Mouse (Mus musculus) myocyte (in vitro differentiated cells): Measurements from ENCODE around the gene Spire2. TPM values are rescaled to one million over a fixed set of nuclear protein-coding genes. Genes with fewer than 3 reads are reported as not detected.

Source experiments
- H3K27me3 ChIP-seq: one replicate; pipeline ENCODE4 v1.6.1; 2011; ENCODE audit not compliant: control insufficient read depth, insufficient read depth, insufficient read length
- H3K36me3 ChIP-seq: one replicate; pipeline ENCODE4 v1.6.1; 2011; ENCODE audit not compliant: control insufficient read depth, insufficient read depth
- H3K4me2 ChIP-seq: one replicate; pipeline ENCODE4 v1.6.1; 2011; ENCODE audit warnings: low read depth, control low read depth
- H3K4me3 ChIP-seq: one replicate; pipeline ENCODE4 v1.5.1; 2011; ENCODE audit warnings: mild to moderate bottlenecking, control low read depth, moderate library complexity
- H3K79me2 ChIP-seq: one replicate; pipeline ENCODE4 v1.6.1; 2011; ENCODE audit not compliant: control insufficient read depth, insufficient read depth
- H3ac ChIP-seq: one replicate; pipeline ENCODE4 v1.6.1; 2011; ENCODE audit not compliant: control insufficient read depth, insufficient read length
- CEBPB ChIP-seq: IDR thresholded peaks from 2 replicates; pipeline ENCODE4 v1.6.1; 2011; ENCODE audit warnings: mild to moderate bottlenecking, moderate library complexity; ENCODE audit not compliant: poor library complexity, insufficient read depth, severe bottlenecking
- E2F4 ChIP-seq: IDR thresholded peaks from one replicate; pipeline ENCODE4 v1.6.1; 2011; ENCODE audit warnings: mild to moderate bottlenecking, control low read depth, moderate library complexity; ENCODE audit not compliant: insufficient read depth
- MAX ChIP-seq: IDR thresholded peaks from one replicate; pipeline ENCODE4 v1.6.1; 2011; ENCODE audit warnings: low read depth, mild to moderate bottlenecking, control low read depth
- MYOD1 ChIP-seq, 3 experiments: IDR thresholded peaks; one replicate each; pipeline ENCODE4 v1.6.1; 2011; ENCODE audit warnings: control low read depth in 2 of 3, low read depth in 2 of 3, mild to moderate bottlenecking in 2 of 3, moderate library complexity in 1 of 3; ENCODE audit not compliant: insufficient read length in 2 of 3, control insufficient read depth in 1 of 3
- MYOG ChIP-seq, 3 experiments: IDR thresholded peaks; one replicate each; pipeline ENCODE4 v1.6.1; 2011; ENCODE audit warnings: control low read depth in 2 of 3, low read depth in 2 of 3, mild to moderate bottlenecking in 2 of 3; ENCODE audit not compliant: insufficient read length in 2 of 3, control insufficient read depth in 1 of 3, insufficient read depth in 1 of 3
- POLR2A ChIP-seq: IDR thresholded peaks from one replicate; pipeline ENCODE4 v1.6.1; 2011; ENCODE audit warnings: low read depth, mild to moderate bottlenecking, control low read depth, moderate library complexity; ENCODE audit not compliant: insufficient read length
- POLR2AphosphoS2 ChIP-seq: IDR thresholded peaks from one replicate; pipeline ENCODE4 v1.6.1; 2011; ENCODE audit warnings: low read depth, control low read depth; ENCODE audit not compliant: insufficient read length
- REST ChIP-seq: IDR thresholded peaks from one replicate; pipeline ENCODE4 v1.6.1; 2011; ENCODE audit warnings: mild to moderate bottlenecking, control low read depth, moderate library complexity; ENCODE audit not compliant: insufficient read depth, insufficient read length
- SRF ChIP-seq: IDR thresholded peaks from one replicate; pipeline ENCODE4 v1.6.1; 2011; ENCODE audit warnings: low read depth; ENCODE audit not compliant: control insufficient read depth, insufficient read length
- TCF12 ChIP-seq: IDR thresholded peaks from one replicate; pipeline ENCODE4 v1.6.1; 2011; ENCODE audit warnings: mild to moderate bottlenecking, control low read depth; ENCODE audit not compliant: poor library complexity, insufficient read depth, severe bottlenecking
- TCF3 ChIP-seq: IDR thresholded peaks from one replicate; pipeline ENCODE4 v1.6.1; 2011; ENCODE audit warnings: low read depth, control low read depth; ENCODE audit not compliant: insufficient read length
- USF1 ChIP-seq: IDR thresholded peaks from one replicate; pipeline ENCODE4 v1.6.1; 2011; ENCODE audit warnings: low read depth, mild to moderate bottlenecking, control low read depth, moderate library complexity
- polyA plus RNA-seq: library from polyadenylated mRNA; unstranded; fragments of >200 nt; fragmentation: generic; extraction: Trizol; gene quantifications from one replicate; pipeline ENCODE4 v1.2.1, GENCODE M21; 2012; ENCODE audit warnings: missing spikeins

The Spire2 gene
- polyA plus RNA-seq, 1 experiment, result 6.8 TPM

- H3K27me3 ChIP-seq, result no peaks in the 10 kb centered on the region
- no peaks in the 10 kb centered on the region for H3K79me2 ChIP-seq
- no peak overlapping the region for H3ac ChIP-seq
- H3K36me3 ChIP-seq, result no peaks in the 10 kb centered on the region
- no peak overlapping the region for H3K4me2 ChIP-seq
- no peak overlapping the region for H3K4me3 ChIP-seq
- TF ChIP-seq POLR2AphosphoS2, result no peak
Measured at GRCm38 (mm10) chr8:123342911-123343310, 10.4 kb downstream of the Spire2 start.

GRCm38 (mm10) chr8:123343422-123343821 lies 10.9 kb downstream of the Spire2 start:
- no peak overlapping the region for H3ac ChIP-seq
- H3K36me3 ChIP-seq, result no peaks in the 10 kb centered on the region
- no peaks in the 10 kb centered on the region for H3K27me3 ChIP-seq
- TF ChIP-seq E2F4, result no peak
- no peak for TF ChIP-seq TCF3
- no peak for TF ChIP-seq CEBPB
- no peak for TF ChIP-seq REST
- TF ChIP-seq MYOD1 (IDR thresholded peaks at IDR 0.05; ENCODE audit: control insufficient read depth in 1 of 3, insufficient read length in 2 of 3, low read depth in 2 of 3), result no peak
- TF ChIP-seq POLR2AphosphoS2, result no peak
- TF ChIP-seq USF1, result no peak
- no peak for TF ChIP-seq POLR2A
- no peak for TF ChIP-seq TCF12
- TF ChIP-seq MAX, result no peak
- H3K4me3 ChIP-seq, result no peak overlapping the region
- H3K4me2 ChIP-seq, result no peak overlapping the region
- H3K79me2 ChIP-seq, result no peaks in the 10 kb centered on the region

GRCm38 (mm10) chr8:123345135-123345534 lies 12.6 kb downstream of the Spire2 start:
- Histone ChIP-seq H3K4me2 (peak overlapping the region; percentile 34), H3K4me3 (no peak overlapping the region), H3ac (no peak overlapping the region), H3K79me2 (no peaks in the 10 kb centered on the region), H3K27me3 (no peaks in the 10 kb centered on the region), H3K36me3 (no peaks in the 10 kb centered on the region)
- TF ChIP-seq SRF, result no peak
- no peak for TF ChIP-seq MAX
- TF ChIP-seq TCF12, result no peak
- no peak for TF ChIP-seq POLR2AphosphoS2
- no peak for TF ChIP-seq CEBPB
- TF ChIP-seq TCF3, result no peak
- no peak for TF ChIP-seq REST
- no peak for TF ChIP-seq E2F4
- TF ChIP-seq POLR2A, result no peak
- TF ChIP-seq USF1, result no peak
- no peak for TF ChIP-seq MYOD1 (IDR thresholded peaks at IDR 0.05; ENCODE audit: control insufficient read depth in 1 of 3, insufficient read length in 2 of 3, low read depth in 2 of 3)
- TF ChIP-seq MYOG (IDR thresholded peaks at IDR 0.05; ENCODE audit: control insufficient read depth in 1 of 3, insufficient read depth in 1 of 3, insufficient read length in 2 of 3, low read depth in 2 of 3), result no peak

GRCm38 (mm10) chr8:123345856-123346255 lies 13.3 kb downstream of the Spire2 start:
- Histone ChIP-seq H3K4me2 (no peak overlapping the region), H3K27me3 (no peaks in the 10 kb centered on the region), H3K4me3 (no peak overlapping the region), H3K36me3 (no peaks in the 10 kb centered on the region), H3K79me2 (no peaks in the 10 kb centered on the region), H3ac (no peak overlapping the region)
- TF ChIP-seq TCF3 (no peak), MAX (no peak), MYOG (IDR thresholded peaks at IDR 0.05; ENCODE audit: control insufficient read depth in 1 of 3, insufficient read depth in 1 of 3, insufficient read length in 2 of 3, low read depth in 2 of 3) (no peak), E2F4 (no peak), CEBPB (no peak), POLR2A (no peak), MYOD1 (IDR thresholded peaks at IDR 0.05; ENCODE audit: control insufficient read depth in 1 of 3, insufficient read length in 2 of 3, low read depth in 2 of 3) (no peak), SRF (no peak), TCF12 (no peak)

- no peak overlapping the region for H3ac ChIP-seq
- H3K36me3 ChIP-seq, result no peaks in the 10 kb centered on the region
- H3K4me3 ChIP-seq, result no peak overlapping the region
- no peak overlapping the region for H3K4me2 ChIP-seq
- TF ChIP-seq E2F4, result no peak
- no peak for TF ChIP-seq REST
- TF ChIP-seq POLR2A, result no peak
- TF ChIP-seq TCF3, result no peak
- no peak for TF ChIP-seq CEBPB
- no peak for TF ChIP-seq TCF12
- TF ChIP-seq MYOG (IDR thresholded peaks at IDR 0.05; ENCODE audit: control insufficient read depth in 1 of 3, insufficient read depth in 1 of 3, insufficient read length in 2 of 3, low read depth in 2 of 3), result no peak
- no peak for TF ChIP-seq SRF
- no peak for TF ChIP-seq MYOD1 (IDR thresholded peaks at IDR 0.05; ENCODE audit: control insufficient read depth in 1 of 3, insufficient read length in 2 of 3, low read depth in 2 of 3)
- TF ChIP-seq USF1, result no peak
- no peak for TF ChIP-seq POLR2AphosphoS2
- H3K27me3 ChIP-seq, result no peaks in the 10 kb centered on the region
- no peaks in the 10 kb centered on the region for H3K79me2 ChIP-seq
Measured at GRCm38 (mm10) chr8:123347293-123347692, 14.8 kb downstream of the Spire2 start.
